Mouse (Mus musculus): Measurements from ENCODE around the gene Tnnc1.

The Tnnc1 gene

GRCm38 (mm10) chr14:31200038-31200437, 8.1 kb upstream of the Tnnc1 start:
- ChIA-PET CTCF (no interaction called here), POLR2A (interaction anchor here in 1 of 4 experiments (0.6 to 1.7 kb wide), 2 partner anchors 40 to 1492 kb away, joined by 4 read pairs; no protein-coding TSS in a partner anchor)

- POLR2A ChIA-PET: interaction anchor here (0.6 to 4.6 kb wide), 26 partner anchors 9 to 290 kb away, joined by 3 to 50 read pairs (median 3); partner anchors contain the start of genes Bap1 (in 1 of the 4), Eaf1 (in 1 of the 4), Mettl6 (in 1 of the 4) and Nek4 (in 1 of the 4)
- CTCF ChIA-PET: interaction anchor here (0.5 to 1.3 kb wide), 6 partner anchors 9 to 147 kb away, joined by 3 to 7 read pairs (median 3); no protein-coding TSS in a partner anchor
These were observed 3.3 kb upstream of the Tnnc1 start for GRCm38 (mm10) chr14:31204844-31205243.

GRCm38 (mm10) chr14:31205244-31205561, 2.9 kb upstream of the Tnnc1 start:
- POLR2A ChIA-PET: interaction anchor here (0.6 to 4.6 kb wide), 27 partner anchors 9 to 289 kb away, joined by 3 to 50 read pairs (median 3); partner anchors contain the start of genes Bap1 (in 1 of the 4), Eaf1 (in 1 of the 4), Mettl6 (in 1 of the 4) and Nek4 (in 1 of the 4)
- CTCF ChIA-PET: interaction anchor here (0.5 to 1.3 kb wide), 8 partner anchors 9 to 147 kb away, joined by 3 to 7 read pairs (median 3); no protein-coding TSS in a partner anchor

- CTCF ChIA-PET: interaction anchor here (0.5 to 1.3 kb wide), 9 partner anchors 9 to 148 kb away, joined by 3 to 7 read pairs (median 3); no protein-coding TSS in a partner anchor
- POLR2A ChIA-PET: interaction anchor here in 3 of 4 experiments (0.6 to 4.6 kb wide), 39 partner anchors 8 to 289 kb away, joined by 3 to 50 read pairs (median 4); partner anchors contain the start of genes Bap1 (in 2 of the 3), Phf7 (in 2 of the 3), Smim4 (in 2 of the 3) and Capn7 (in 1 of the 3)
These were observed 2.3 kb upstream of the Tnnc1 start for GRCm38 (mm10) chr14:31205562-31206467.

- CTCF ChIA-PET: interaction anchor here in 3 of 4 experiments (0.7 to 1.4 kb wide), 6 partner anchors 9 to 266 kb away, joined by 3 to 5 read pairs (median 4); partner anchors contain the start of gene Sema3g (in 1 of the 3)
- POLR2A ChIA-PET: interaction anchor here (0.6 to 4.6 kb wide), 29 partner anchors 8 to 1258 kb away, joined by 3 to 50 read pairs (median 4); partner anchors contain the start of genes Phf7 (in 2 of the 4), Bap1 (in 1 of the 4), Capn7 (in 1 of the 4) and Dnah1 (in 1 of the 4)
These were observed 1.6 kb upstream of the Tnnc1 start for GRCm38 (mm10) chr14:31206472-31206981.

GRCm38 (mm10) chr14:31207070-31207830, 862 bp upstream of the Tnnc1 start:
- ChIA-PET POLR2A (interaction anchor here (0.6 to 4.6 kb wide), 24 partner anchors 8 to 1257 kb away, joined by 3 to 50 read pairs (median 4); partner anchors contain the start of genes Phf7 (in 2 of the 4), Bap1 (in 1 of the 4), Nisch (in 1 of the 4) and Sema3g (in 1 of the 4)), CTCF (interaction anchor here in 3 of 4 experiments (0.7 to 1.4 kb wide), 5 partner anchors 8 to 265 kb away, joined by 3 to 5 read pairs (median 4); partner anchors contain the start of gene Sema3g (in 1 of the 3))

GRCm38 (mm10) chr14:31209133-31209557, 1.0 kb downstream of the Tnnc1 start:
- POLR2A ChIA-PET: interaction anchor here in 2 of 4 experiments (0.7 to 3.4 kb wide), 5 partner anchors 13 to 56 kb away, joined by 3 to 14 read pairs (median 5); no protein-coding TSS in a partner anchor

GRCm38 (mm10) chr14:31211854-31212253, 3.7 kb downstream of the Tnnc1 start:
- ChIA-PET CTCF (no interaction called here), POLR2A (interaction anchor here in 1 of 4 experiments (1.0 to 1.3 kb wide), 3 partner anchors 15 to 69 kb away, joined by 3 to 4 read pairs (median 3); no protein-coding TSS in a partner anchor)

More at GRCm38 (mm10) chr14:31209133-31209557, 1.0 kb downstream of the Tnnc1 start:
- CTCF ChIA-PET: interaction anchor here in 1 of 4 experiments (1.1 kb wide), 1 partner anchor 241 kb away, joined by 3 read pairs; no protein-coding TSS in a partner anchor

- ChIA-PET CTCF (no interaction called here), POLR2A (interaction anchor here in 1 of 4 experiments (1.0 to 1.3 kb wide), 2 partner anchors 15 to 37 kb away, joined by 3 to 4 read pairs; no protein-coding TSS in a partner anchor)
These were observed 4.4 kb downstream of the Tnnc1 start for GRCm38 (mm10) chr14:31212499-31212898.

GRCm38 (mm10) chr14:31213868-31214267, 5.8 kb downstream of the Tnnc1 start:
- ChIA-PET CTCF (no interaction called here), POLR2A (interaction anchor here in 3 of 4 experiments (0.7 to 1.3 kb wide), 5 partner anchors 10 to 512 kb away, joined by 3 to 4 read pairs (median 3); partner anchors contain the start of gene Smim4 (in 1 of the 3))

- ChIA-PET CTCF (interaction anchor here in 2 of 4 experiments (0.9 to 1.8 kb wide), 8 partner anchors 8 to 109 kb away, joined by 3 to 7 read pairs (median 5); partner anchors contain the start of gene Dnah1 (in 1 of the 2)), POLR2A (interaction anchor here in 1 of 4 experiments (3.6 kb wide), 1 partner anchor 9 kb away, joined by 15 read pairs; no protein-coding TSS in a partner anchor)
These were observed 6.6 kb downstream of the Tnnc1 start for GRCm38 (mm10) chr14:31214684-31215083.

- POLR2A ChIA-PET: interaction anchor here in 2 of 4 experiments (0.8 to 3.6 kb wide), 5 partner anchors 9 to 13 kb away, joined by 3 to 15 read pairs (median 4); no protein-coding TSS in a partner anchor
- CTCF ChIA-PET: interaction anchor here (0.6 to 1.8 kb wide), 16 partner anchors 8 to 257 kb away, joined by 3 to 7 read pairs (median 4); partner anchors contain the start of gene Dnah1 (in 1 of the 4)
These were observed 7.3 kb downstream of the Tnnc1 start for GRCm38 (mm10) chr14:31215157-31216002.

- ChIA-PET POLR2A (interaction anchor here in 1 of 4 experiments (0.6 to 3.6 kb wide), 4 partner anchors 11 to 49 kb away, joined by 3 to 15 read pairs (median 4); no protein-coding TSS in a partner anchor), CTCF (interaction anchor here in 3 of 4 experiments (0.5 to 1.8 kb wide), 8 partner anchors 12 to 256 kb away, joined by 3 to 13 read pairs (median 4); partner anchors contain the start of gene Phf7 (in 1 of the 3))
These were observed 8.7 kb downstream of the Tnnc1 start, which contains the start of gene Nisch for GRCm38 (mm10) chr14:31216846-31217245. Gene Nisch, minus strand, starts transcription at chr14:31216946.

- POLR2A ChIA-PET: interaction anchor here in 3 of 4 experiments (0.6 to 3.6 kb wide), 7 partner anchors 9 to 255 kb away, joined by 3 to 15 read pairs (median 5); no protein-coding TSS in a partner anchor
- CTCF ChIA-PET: interaction anchor here in 3 of 4 experiments (0.8 to 1.8 kb wide), 9 partner anchors 9 to 255 kb away, joined by 3 to 13 read pairs (median 4); partner anchors contain the start of gene Phf7 (in 1 of the 3)
These were observed 9.6 kb downstream of the Tnnc1 start, which contains the start of gene Sema3g for GRCm38 (mm10) chr14:31217666-31218065. Gene Sema3g, plus strand, starts transcription at chr14:31217860.

GRCm38 (mm10) chr14:31226978-31227377, 18.9 kb downstream of the Tnnc1 start:
- ChIA-PET CTCF (interaction anchor here (0.5 to 1.3 kb wide), 10 partner anchors 9 to 246 kb away, joined by 3 to 7 read pairs (median 4); partner anchors contain the start of gene Sema3g (in 1 of the 4)), POLR2A (interaction anchor here in 3 of 4 experiments (0.6 to 4.3 kb wide), 15 partner anchors 9 to 1979 kb away, joined by 3 to 20 read pairs (median 4); partner anchors contain the start of genes Glt8d1 (in 1 of the 3), Phf7 (in 1 of the 3), Sema3g (in 1 of the 3) and Spcs1 (in 1 of the 3))
